Mouse (Mus musculus) heart, postnatal 0 days (tissue): ENCODE data around the gene Etv2. TPM values are rescaled to one million over a fixed set of nuclear protein-coding genes. Genes with fewer than 3 reads are reported as not detected.

Experiments used
- ATAC-seq: fragments of 200-750 bp; cut with Nextera tagmentation; 2 replicates; pipeline ENCODE4 v1.8.0; 2017; ENCODE audit warnings: low read depth, moderate number of reproducible peaks, moderate library complexity; ENCODE audit not compliant: insufficient read depth
- DNase-seq: peaks from one replicate; pipeline ENCODE4 v3.0.0-alpha.2; 2016; ENCODE audit warnings: low spot score
- H3K27ac ChIP-seq: fragments of 300-500 bp; sonication (generic); 2 replicates; pipeline ENCODE4 v1.5.1; 2014; ENCODE audit warnings: low read depth, mild to moderate bottlenecking
- H3K27me3 ChIP-seq: fragments of 300-500 bp; sonication (generic); 2 replicates; pipeline ENCODE4 v1.6.1; 2014; ENCODE audit warnings: low read length, mixed read lengths; ENCODE audit not compliant: control insufficient read depth, insufficient read depth
- H3K36me3 ChIP-seq: fragments of 300-500 bp; sonication (generic); replicated peaks from 2 replicates; pipeline ENCODE4 v1.6.1; 2014; ENCODE audit warnings: low read length, mixed read lengths; ENCODE audit not compliant: control insufficient read depth, insufficient read depth
- H3K4me1 ChIP-seq: fragments of 300-500 bp; sonication (generic); 2 replicates; pipeline ENCODE4 v1.6.1; 2014; ENCODE audit warnings: antibody characterized with exemption; ENCODE audit not compliant: control insufficient read depth, insufficient read depth
- H3K4me2 ChIP-seq: fragments of 300-500 bp; sonication (generic); 2 replicates; pipeline ENCODE4 v1.6.1; 2014; ENCODE audit warnings: low read depth, mild to moderate bottlenecking, low read length, moderate library complexity
- H3K4me3 ChIP-seq: fragments of 300-500 bp; sonication (generic); 2 replicates; pipeline ENCODE4 v1.5.1; 2014; ENCODE audit warnings: low read depth, low read length
- H3K9ac ChIP-seq: fragments of 300-500 bp; sonication (generic); replicated peaks from 2 replicates; pipeline ENCODE4 v1.6.1; 2014; ENCODE audit warnings: low read depth, low read length, mixed read lengths
- H3K9me3 ChIP-seq: fragments of 300-500 bp; sonication (generic); replicated peaks from 2 replicates; pipeline ENCODE4 v1.6.1; 2016; ENCODE audit warnings: low read length; ENCODE audit not compliant: control insufficient read depth
- CTCF ChIP-seq: IDR thresholded peaks from 2 replicates; pipeline ENCODE4 v1.5.1; 2016; ENCODE audit warnings: antibody characterized with exemption, control low read depth, low read depth
- EP300 ChIP-seq: IDR thresholded peaks from 2 replicates; pipeline ENCODE4 v1.6.1; 2016; ENCODE audit warnings: antibody characterized with exemption, low read depth
- WGBS: fragments of 180-500 bp; shearing (Covaris S2); extraction: QIAGEN DNeasy Blood & Tissue Kit; methylation state at CpG from one replicate; pipeline ENCODE4 v1.1.7; 2014; 5-methylcytosine and 5-hydroxymethylcytosine counted together
- polyA plus RNA-seq: library from polyadenylated mRNA; unstranded; fragments of >200 nt; fragmentation: Nextera tagmentation; extraction: Ambion mirVana; gene quantifications from 2 replicates; pipeline ENCODE4 v1.2.1, GENCODE M21; 2015
- total RNA-seq: library from RNA; depleted of rRNA; stranded (reverse); fragments of >200 nt; gene quantifications from 2 replicates; pipeline ENCODE4 v1.2.3, GENCODE M21; 2014; ENCODE audit warnings: low replicate concordance

Etv2 gene
- total and polyA plus RNA-seq, 2 experiments from 2014 or later = not detected

DNA sequence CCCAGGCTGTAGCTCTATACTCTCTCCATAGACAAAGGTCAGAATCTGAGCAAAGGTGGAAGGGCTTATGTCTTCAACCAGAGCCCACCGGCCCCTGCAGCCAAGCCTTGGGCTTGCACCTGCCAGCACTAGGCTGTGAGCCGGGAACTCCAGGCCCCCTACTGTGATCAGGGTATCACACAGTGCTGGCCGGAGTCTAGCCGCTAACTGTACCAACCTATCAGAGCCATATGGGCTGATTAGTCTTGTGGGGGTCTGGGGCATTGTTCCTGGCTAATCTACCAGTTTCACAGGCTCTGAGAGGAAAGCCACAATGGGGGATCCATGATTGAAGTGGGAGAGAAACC, 44.1 kb downstream of the Etv2 start:
- Histone ChIP-seq H3K9me3 (no peaks in the 10 kb centered on the region), H3K9ac (no peak overlapping the region), H3K4me2 (no peak overlapping the region), H3K27ac (no peak overlapping the region), H3K36me3 (no peaks in the 10 kb centered on the region), H3K27me3 (0 out of 2 replicates have a peak, but pooled peaks cover 2% of the 10 kb centered on the region), H3K4me3 (no peak overlapping the region), H3K4me1 (peaks cover 14% of the 10 kb centered on the region)
- no peak for ATAC-seq
- no peak for TF ChIP-seq EP300
- no peak for TF ChIP-seq CTCF
- WGBS = 55% methylated on average over 4 of the region's 4 CpGs
- DNase-seq = no peak

DNA sequence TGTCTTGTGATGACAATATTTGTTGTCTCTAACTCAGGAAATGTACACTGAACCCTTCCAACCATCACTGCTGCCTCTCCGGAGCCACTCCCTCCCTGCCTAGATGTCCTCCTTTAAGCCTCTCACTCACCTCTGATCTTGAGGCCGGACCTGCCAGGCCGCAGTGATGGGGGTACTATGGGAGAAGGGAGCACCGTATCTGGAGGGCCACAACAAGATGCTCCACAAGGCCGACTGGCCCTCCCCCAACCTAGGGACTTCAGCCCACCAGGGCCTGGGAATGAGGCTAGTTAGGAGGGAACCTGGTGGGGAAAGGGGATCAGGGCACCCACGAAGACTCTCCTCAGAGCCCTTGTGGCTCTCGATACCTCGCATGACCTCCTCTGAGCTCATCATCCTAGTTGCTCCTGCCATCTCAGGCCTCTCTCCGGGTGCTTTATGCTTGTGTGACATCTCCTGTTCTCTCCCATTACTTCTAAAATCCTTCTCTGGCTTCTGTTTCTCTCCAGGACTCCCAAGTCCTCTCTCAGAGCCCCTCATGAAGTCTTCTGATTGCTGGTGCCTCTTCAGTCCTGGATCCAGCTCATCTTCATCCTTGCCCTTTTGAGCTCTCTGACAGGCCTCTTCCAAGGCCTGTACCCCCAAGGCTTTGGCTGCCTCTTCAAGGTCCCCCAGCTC, 44.6 kb downstream of the Etv2 start:
- Histone ChIP-seq H3K27me3 (0 out of 2 replicates have a peak, but pooled peaks cover 2% of the 10 kb centered on the region), H3K9ac (no peak overlapping the region), H3K4me1 (peaks cover 14% of the 10 kb centered on the region), H3K27ac (no peak overlapping the region), H3K4me3 (no peak overlapping the region), H3K9me3 (no peaks in the 10 kb centered on the region), H3K36me3 (0 out of 2 replicates have a peak, but pooled peaks cover under 1% of the 10 kb centered on the region), H3K4me2 (no peak overlapping the region)
- no peak for TF ChIP-seq EP300
- TF ChIP-seq CTCF = no peak
- DNase-seq = no peak
- 78% methylated on average over 9 of the region's 9 CpGs for WGBS
- ATAC-seq = no peak

DNA sequence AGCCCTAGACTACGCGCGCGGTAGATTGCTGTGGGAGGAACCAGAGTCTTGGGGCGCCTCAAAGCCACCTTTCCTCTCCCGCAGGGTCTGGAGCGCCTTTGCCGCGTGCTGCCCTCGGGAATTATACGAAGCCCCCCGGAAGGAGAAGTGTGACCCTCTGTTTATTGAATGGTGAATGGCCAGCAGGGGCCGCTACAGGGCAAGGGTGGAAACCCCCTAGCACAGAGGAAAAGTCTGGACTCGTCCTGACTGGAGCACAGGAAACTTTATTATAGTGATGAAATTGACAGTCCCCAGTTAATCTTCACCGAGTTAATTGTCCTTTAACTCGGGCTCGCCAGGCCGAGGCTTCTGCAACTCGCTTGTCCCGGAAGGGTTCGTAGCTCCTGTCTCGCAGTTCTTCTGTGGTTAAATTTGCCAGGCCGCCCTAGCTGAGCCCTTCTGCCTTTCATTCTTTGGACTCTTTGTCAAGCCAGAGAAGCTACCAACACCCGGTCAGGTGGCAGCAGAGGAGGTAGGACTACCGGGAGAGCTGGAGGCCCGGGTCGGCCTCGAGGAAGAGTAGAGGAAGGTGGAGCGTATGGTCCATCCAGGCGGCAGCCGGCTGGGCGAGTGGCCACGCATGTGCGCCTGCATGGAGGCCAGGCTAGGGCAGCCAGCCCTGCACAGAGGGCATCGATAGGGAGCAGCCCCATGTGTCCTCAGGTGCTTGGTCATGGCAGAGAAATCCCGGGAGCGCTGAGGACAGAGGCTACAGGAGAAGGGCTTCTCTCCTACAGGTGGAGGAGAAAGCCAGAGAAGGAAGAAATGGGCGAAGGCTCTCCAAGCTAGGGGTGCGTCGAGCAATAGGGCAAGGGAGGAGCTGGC, 46.0 kb downstream of the Etv2 start:
- TF ChIP-seq CTCF = peak; percentile 90
- no peak for TF ChIP-seq EP300
- WGBS = 27% methylated on average over 40 of the region's 40 CpGs
- H3K27ac ChIP-seq = peak overlapping the region; percentile 96
- H3K9ac ChIP-seq = peak overlapping the region; percentile 44
- H3K9me3 ChIP-seq = no peaks in the 10 kb centered on the region
- DNase-seq = peak; percentile 79
- H3K4me2 ChIP-seq = peak overlapping the region; percentile 77
- 0 out of 2 replicates have a peak, but pooled peaks cover 2% of the 10 kb centered on the region for H3K27me3 ChIP-seq
- peaks cover 14% of the 10 kb centered on the region for H3K4me1 ChIP-seq
- peak overlapping the region; percentile 88 for H3K4me3 ChIP-seq
- peak; percentile 52 for ATAC-seq
- H3K36me3 ChIP-seq = peaks cover 14% of the 10 kb centered on the region; the same call in 1 of the 2 replicates

- H3K9me3 ChIP-seq = no peaks in the 10 kb centered on the region
- under 1% methylated on average over 58 of the region's 68 CpGs for WGBS
- DNase-seq (peak; percentile 99), ATAC-seq (peak; percentile 94)
- H3K4me1 ChIP-seq = peaks cover 14% of the 10 kb centered on the region
- H3K4me2 ChIP-seq = peak within 1 kb of the TSS; percentile 98
- H3K27me3 ChIP-seq = no peaks in the 10 kb centered on the region
- H3K4me3 ChIP-seq = peak within 1 kb of the TSS; percentile 88
- H3K9ac ChIP-seq = peak within 1 kb of the TSS; percentile 98
- TF ChIP-seq CTCF (no peak), EP300 (no peak)
- H3K27ac ChIP-seq = peak within 1 kb of the TSS; percentile 96
- H3K36me3 ChIP-seq = peaks cover 22% of the 10 kb centered on the region
Measured at GRCm38 (mm10) chr7:30588676-30589434, 46.8 kb downstream of the Etv2 start, which contains the start of gene Kmt2b. TSS of gene Kmt2b (minus strand) at chr7:30588726.
